Mouse (Mus musculus): ENCODE data around the gene Clmn. TPM values are rescaled to one million over a fixed set of nuclear protein-coding genes. Genes with fewer than 3 reads are reported as not detected.
A peak's percentile ranks its signal among the peaks of the same experiment; 100 is the strongest.

The Clmn gene
- polyA plus RNA-seq, 1 experiment: 21.3 TPM

DNA sequence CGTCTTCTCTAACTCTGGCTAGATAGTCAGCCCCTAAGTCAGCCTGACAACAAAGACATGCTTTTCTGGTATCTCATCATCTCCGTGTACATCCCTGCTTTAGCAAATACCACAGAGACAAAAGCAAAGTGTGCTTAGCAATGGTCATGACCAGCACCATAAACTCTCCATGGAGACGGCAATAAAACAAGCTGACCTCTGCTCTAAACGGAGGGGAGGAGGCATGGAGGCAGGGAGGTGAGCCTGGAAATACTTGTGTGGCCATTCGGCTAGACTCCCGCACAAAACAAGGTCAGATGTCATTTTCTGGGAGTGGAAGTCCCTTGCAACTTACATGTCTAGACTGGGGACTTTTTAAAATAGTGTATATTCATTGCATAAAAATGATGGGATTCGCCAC lies 9.3 kb downstream of the Clmn start:
- no peak overlapping the region for H3K27ac ChIP-seq (ENCODE audit: insufficient read depth, low read depth, low read length)
- no peaks in the 10 kb centered on the region for H3K27me3 ChIP-seq (replicated peaks; ENCODE audit: control insufficient read depth, insufficient read depth, low read length)
- peaks cover 42% of the 10 kb centered on the region for H3K4me1 ChIP-seq (ENCODE audit: control insufficient read depth, insufficient read depth, low read length)
- peak; percentile 51 for DNase-seq
- H3K36me3 ChIP-seq (ENCODE audit: control insufficient read depth, insufficient read depth, low read length): no peaks in the 10 kb centered on the region
- no peak overlapping the region for H3K4me3 ChIP-seq (ENCODE audit: insufficient read depth, low read depth, low read length)
- TF ChIP-seq POLR2A (IDR thresholded peaks at IDR 0.05; ENCODE audit: low read depth, low read length) (no peak), CTCF (conservative IDR thresholded peaks at IDR 0.05; ENCODE audit: insufficient read depth, insufficient read length, low read depth, low read length) (no peak)
- 31% methylated on average over 7 of the region's 7 CpGs for WGBS

DNA sequence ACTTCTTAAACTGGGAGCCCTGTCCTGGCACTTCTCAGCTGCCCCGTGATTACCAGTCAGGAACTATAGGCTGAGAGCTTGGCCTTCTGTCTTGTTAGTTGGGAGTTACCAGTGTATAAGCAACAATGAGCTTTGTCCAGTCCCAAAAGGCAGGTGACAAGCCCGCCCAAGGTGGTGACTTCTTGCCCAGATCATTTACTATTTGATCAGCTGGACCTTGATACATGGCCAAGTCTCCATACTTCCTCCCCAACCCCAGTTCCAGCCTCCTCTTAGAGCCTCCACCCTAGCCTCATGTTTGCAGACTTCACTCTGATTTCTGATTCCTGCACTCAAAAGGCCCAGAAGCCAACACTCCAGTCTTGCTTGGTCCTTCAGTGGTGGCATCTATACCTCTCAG lies 10.1 kb downstream of the Clmn start:
- no peak for DNase-seq
- H3K4me3 ChIP-seq (ENCODE audit: insufficient read depth, low read depth, low read length): no peak overlapping the region
- peaks cover 41% of the 10 kb centered on the region for H3K4me1 ChIP-seq (ENCODE audit: control insufficient read depth, insufficient read depth, low read length)
- no peaks in the 10 kb centered on the region for H3K36me3 ChIP-seq (ENCODE audit: control insufficient read depth, insufficient read depth, low read length)
- WGBS: 80% methylated on average over 2 of the region's 2 CpGs
- no peak overlapping the region for H3K27ac ChIP-seq (ENCODE audit: insufficient read depth, low read depth, low read length)
- no peaks in the 10 kb centered on the region for H3K27me3 ChIP-seq (replicated peaks; ENCODE audit: control insufficient read depth, insufficient read depth, low read length)
- no peak for TF ChIP-seq POLR2A (IDR thresholded peaks at IDR 0.05; ENCODE audit: low read depth, low read length)
- no peak for TF ChIP-seq CTCF (conservative IDR thresholded peaks at IDR 0.05; ENCODE audit: insufficient read depth, insufficient read length, low read depth, low read length)

DNA sequence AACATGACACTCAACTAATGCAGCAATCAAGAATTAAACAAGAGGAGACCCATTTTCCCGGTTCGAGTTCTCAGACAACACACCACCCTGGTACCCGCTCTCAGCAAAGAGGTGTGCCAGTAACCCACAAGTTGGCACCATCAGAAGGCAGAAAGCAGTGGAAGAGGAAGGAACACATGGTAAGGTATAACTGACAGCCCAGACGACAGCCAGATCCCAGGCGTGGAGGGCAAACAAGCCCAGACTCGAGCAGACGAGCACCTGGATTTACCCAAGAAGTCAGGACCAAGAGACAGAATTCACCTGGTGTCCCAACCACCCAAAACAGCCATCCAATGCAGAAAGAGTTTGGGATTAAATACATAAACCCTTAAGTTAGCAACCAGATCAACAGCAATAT lies 11.5 kb downstream of the Clmn start:
- DNase-seq: no peak
- Histone ChIP-seq H3K4me3 (ENCODE audit: insufficient read depth, low read depth, low read length) (no peak overlapping the region), H3K36me3 (ENCODE audit: control insufficient read depth, insufficient read depth, low read length) (no peaks in the 10 kb centered on the region), H3K27me3 (replicated peaks; ENCODE audit: control insufficient read depth, insufficient read depth, low read length) (no peaks in the 10 kb centered on the region), H3K27ac (ENCODE audit: insufficient read depth, low read depth, low read length) (no peak overlapping the region), H3K4me1 (ENCODE audit: control insufficient read depth, insufficient read depth, low read length) (peaks cover 34% of the 10 kb centered on the region)
- no peak for TF ChIP-seq POLR2A (IDR thresholded peaks at IDR 0.05; ENCODE audit: low read depth, low read length)
- no peak for TF ChIP-seq CTCF (conservative IDR thresholded peaks at IDR 0.05; ENCODE audit: insufficient read depth, insufficient read length, low read depth, low read length)
- WGBS: 85% methylated on average over 7 of the region's 7 CpGs

DNA sequence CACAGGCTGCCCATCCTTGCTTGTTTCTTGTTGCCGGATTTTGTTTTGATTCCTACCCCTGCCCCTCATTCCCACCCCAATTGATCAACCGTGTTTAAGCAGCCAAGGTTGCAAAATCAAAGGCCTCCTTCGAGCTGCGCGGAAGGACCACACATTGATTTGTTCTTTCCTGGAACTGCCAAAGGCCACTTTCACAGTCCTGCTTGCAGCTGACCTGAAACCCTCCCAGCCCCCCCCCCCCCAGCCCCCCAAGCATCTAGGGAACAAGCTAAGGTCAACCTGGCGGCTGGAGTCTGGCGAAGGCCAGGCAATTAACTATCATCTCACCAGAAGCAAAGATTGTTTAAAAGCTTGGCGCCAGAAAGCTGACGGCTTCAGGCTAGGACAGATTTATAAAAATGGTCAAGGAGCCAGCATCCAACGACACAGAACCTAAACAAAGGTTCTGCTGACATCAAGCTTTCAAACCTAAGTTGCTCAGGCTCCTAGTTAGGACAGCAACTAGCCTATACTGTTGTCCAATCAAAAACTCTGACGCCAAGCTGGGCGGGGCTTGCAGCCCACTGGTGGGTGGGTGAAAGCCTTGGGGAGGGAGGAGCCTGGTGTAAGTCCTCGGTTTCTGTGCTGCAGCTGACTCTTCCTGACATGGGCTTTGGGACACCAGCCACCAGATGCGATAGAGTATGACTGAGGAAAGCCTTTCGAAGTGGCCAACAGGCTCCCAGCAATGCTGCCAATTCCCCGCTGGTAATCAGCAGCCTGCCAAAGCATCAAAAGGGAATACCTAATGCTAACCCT lies 13.0 kb downstream of the Clmn start:
- Histone ChIP-seq H3K36me3 (ENCODE audit: control insufficient read depth, insufficient read depth, low read length) (no peaks in the 10 kb centered on the region), H3K27ac (ENCODE audit: insufficient read depth, low read depth, low read length) (no peak overlapping the region), H3K27me3 (replicated peaks; ENCODE audit: control insufficient read depth, insufficient read depth, low read length) (no peaks in the 10 kb centered on the region), H3K4me1 (ENCODE audit: control insufficient read depth, insufficient read depth, low read length) (peaks cover 36% of the 10 kb centered on the region), H3K4me3 (ENCODE audit: insufficient read depth, low read depth, low read length) (no peak overlapping the region)
- TF ChIP-seq CTCF (conservative IDR thresholded peaks at IDR 0.05; ENCODE audit: insufficient read depth, insufficient read length, low read depth, low read length) (no peak), POLR2A (IDR thresholded peaks at IDR 0.05; ENCODE audit: low read depth, low read length) (no peak)
- WGBS: 16% methylated on average over 16 of the region's 16 CpGs
- peak; percentile 71 for DNase-seq

DNA sequence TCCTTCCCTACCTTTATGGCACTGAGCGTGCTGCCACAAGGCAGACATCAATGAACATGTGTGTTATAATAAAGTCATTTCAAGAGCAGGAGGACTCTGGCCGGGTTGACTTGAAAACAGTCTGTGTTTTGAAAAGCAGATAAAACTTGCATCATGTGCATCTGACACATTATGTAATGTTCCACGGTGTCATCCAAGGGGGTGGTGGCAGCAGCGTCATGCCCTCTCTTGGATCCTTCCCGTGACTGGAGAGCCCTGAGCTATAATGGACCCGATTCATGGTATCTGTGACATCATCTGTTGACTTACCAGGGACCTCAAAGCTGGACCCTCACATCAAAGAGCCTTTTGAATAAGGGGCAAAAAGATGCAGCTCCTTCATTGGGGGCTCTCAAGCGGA lies 14.8 kb downstream of the Clmn start:
- no peak for TF ChIP-seq CTCF (conservative IDR thresholded peaks at IDR 0.05; ENCODE audit: insufficient read depth, insufficient read length, low read depth, low read length)
- TF ChIP-seq POLR2A (IDR thresholded peaks at IDR 0.05; ENCODE audit: low read depth, low read length): no peak
- H3K4me1 ChIP-seq (ENCODE audit: control insufficient read depth, insufficient read depth, low read length): peaks cover 35% of the 10 kb centered on the region
- no peaks in the 10 kb centered on the region for H3K27me3 ChIP-seq (replicated peaks; ENCODE audit: control insufficient read depth, insufficient read depth, low read length)
- no peaks in the 10 kb centered on the region for H3K36me3 ChIP-seq (ENCODE audit: control insufficient read depth, insufficient read depth, low read length)
- WGBS: 82% methylated on average over 7 of the region's 7 CpGs
- no peak for DNase-seq
- H3K27ac ChIP-seq (ENCODE audit: insufficient read depth, low read depth, low read length): no peak overlapping the region
- H3K4me3 ChIP-seq (ENCODE audit: insufficient read depth, low read depth, low read length): no peak overlapping the region

DNA sequence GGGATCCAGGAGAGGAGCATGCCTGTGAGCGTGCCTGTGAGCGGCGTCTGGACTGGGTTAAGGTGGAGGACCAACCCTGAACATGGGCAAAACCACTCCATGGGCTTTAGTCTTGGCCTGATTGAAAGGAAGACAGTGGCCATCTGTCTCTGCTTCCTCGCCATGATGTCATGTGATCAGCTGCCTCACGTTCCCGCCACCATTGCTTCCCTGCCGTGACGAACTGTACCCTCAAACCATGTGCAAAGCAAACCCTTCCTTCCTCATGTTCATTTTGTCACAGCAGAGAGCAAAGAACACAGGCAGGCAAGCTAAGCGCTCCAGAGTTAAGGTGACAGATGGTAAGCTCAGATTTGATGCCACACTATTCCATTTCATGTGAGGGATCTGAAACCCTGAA lies 16.2 kb downstream of the Clmn start:
- WGBS: 91% methylated on average over 9 of the region's 9 CpGs
- no peak overlapping the region for H3K27ac ChIP-seq (ENCODE audit: insufficient read depth, low read depth, low read length)
- TF ChIP-seq CTCF (conservative IDR thresholded peaks at IDR 0.05; ENCODE audit: insufficient read depth, insufficient read length, low read depth, low read length) (no peak), POLR2A (IDR thresholded peaks at IDR 0.05; ENCODE audit: low read depth, low read length) (no peak)

DNA sequence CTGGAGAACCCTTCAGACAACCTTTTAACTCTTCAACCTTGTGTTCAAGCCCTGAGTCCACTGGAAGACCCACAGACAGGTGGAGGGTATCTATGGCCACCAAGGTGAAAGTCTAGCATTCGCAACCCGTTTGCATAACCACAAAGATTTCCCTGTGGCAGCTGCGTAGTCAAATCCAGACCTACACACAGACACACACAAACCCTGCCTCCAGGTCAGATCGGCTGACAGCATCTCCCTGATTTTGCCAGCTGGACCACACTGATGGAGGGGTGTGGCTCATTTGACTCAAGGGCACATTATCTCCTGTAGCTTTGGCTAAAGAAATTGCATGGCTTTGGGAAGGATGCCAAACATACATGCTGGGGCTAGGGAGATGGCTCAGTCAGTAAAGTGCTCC lies 17.6 kb downstream of the Clmn start:
- no peak for TF ChIP-seq CTCF (conservative IDR thresholded peaks at IDR 0.05; ENCODE audit: insufficient read depth, insufficient read length, low read depth, low read length)
- no peak for TF ChIP-seq POLR2A (IDR thresholded peaks at IDR 0.05; ENCODE audit: low read depth, low read length)
- no peaks in the 10 kb centered on the region for H3K27me3 ChIP-seq (replicated peaks; ENCODE audit: control insufficient read depth, insufficient read depth, low read length)
- peaks cover 42% of the 10 kb centered on the region for H3K4me1 ChIP-seq (ENCODE audit: control insufficient read depth, insufficient read depth, low read length)
- H3K27ac ChIP-seq (ENCODE audit: insufficient read depth, low read depth, low read length): no peak overlapping the region
- no peaks in the 10 kb centered on the region for H3K36me3 ChIP-seq (ENCODE audit: control insufficient read depth, insufficient read depth, low read length)
- 79% methylated on average over 4 of the region's 4 CpGs for WGBS
- no peak for DNase-seq
- H3K4me3 ChIP-seq (ENCODE audit: insufficient read depth, low read depth, low read length): no peak overlapping the region

More for the DNA sequence above, 16.2 kb downstream of the Clmn start:
- H3K4me3 ChIP-seq (ENCODE audit: insufficient read depth, low read depth, low read length): no peak overlapping the region
- peaks cover 45% of the 10 kb centered on the region for H3K4me1 ChIP-seq (ENCODE audit: control insufficient read depth, insufficient read depth, low read length)
- no peaks in the 10 kb centered on the region for H3K36me3 ChIP-seq (ENCODE audit: control insufficient read depth, insufficient read depth, low read length)
- DNase-seq: no peak
- H3K27me3 ChIP-seq (replicated peaks; ENCODE audit: control insufficient read depth, insufficient read depth, low read length): no peaks in the 10 kb centered on the region

All from kidney, adult 2 months (tissue).